Mouse (Mus musculus): Measurements from ENCODE around the gene Siva1. TPM values are rescaled to one million over a fixed set of nuclear protein-coding genes. Genes with fewer than 3 reads are reported as not detected.

The Siva1 gene
- polyA plus RNA-seq, 1 experiment from 2014 or later = 230 TPM

GRCm38 (mm10) chr12:112628928-112629721, 15.4 kb upstream of the Siva1 start:
- Histone ChIP-seq H3K9me3 (ENCODE audit: control insufficient read depth, low read length) (no peaks in the 10 kb centered on the region), H3K27ac (ENCODE audit: low read depth, low read length) (no peak overlapping the region), H3K36me3 (ENCODE audit: control insufficient read depth, insufficient read depth, low read length) (no peaks in the 10 kb centered on the region), H3K27me3 (ENCODE audit: control insufficient read depth, insufficient read depth, low read length) (no peaks in the 10 kb centered on the region), H3K4me2 (peak overlapping the region; percentile 23; the same call in 1 of the 2 replicates), H3K4me1 (ENCODE audit: control insufficient read depth, insufficient read depth, low read length) (0 out of 2 replicates have a peak, but pooled peaks cover 5% of the 10 kb centered on the region), H3K4me3 (ENCODE audit: low read depth, low read length) (no peak overlapping the region), H3K9ac (ENCODE audit: low read length) (no peak overlapping the region)
- WGBS = 41% methylated on average over 19 of the region's 19 CpGs
- peak; percentile 81 for ATAC-seq (ENCODE audit: low FRiP score)
- DNase-seq (ENCODE audit: low spot score, missing footprints) = peak; percentile 93

GRCm38 (mm10) chr12:112630029-112630428, 14.4 kb upstream of the Siva1 start:
- Histone ChIP-seq H3K9ac (ENCODE audit: low read length) (no peak overlapping the region), H3K27ac (ENCODE audit: low read depth, low read length) (no peak overlapping the region), H3K4me2 (no peak overlapping the region), H3K4me1 (ENCODE audit: control insufficient read depth, insufficient read depth, low read length) (0 out of 2 replicates have a peak, but pooled peaks cover 5% of the 10 kb centered on the region), H3K9me3 (ENCODE audit: control insufficient read depth, low read length) (no peaks in the 10 kb centered on the region), H3K36me3 (ENCODE audit: control insufficient read depth, insufficient read depth, low read length) (no peaks in the 10 kb centered on the region), H3K4me3 (ENCODE audit: low read depth, low read length) (no peak overlapping the region), H3K27me3 (ENCODE audit: control insufficient read depth, insufficient read depth, low read length) (no peaks in the 10 kb centered on the region)
- WGBS = 95% methylated on average over 12 of the region's 12 CpGs
- DNase-seq (ENCODE audit: low spot score, missing footprints) = no peak
- no peak for ATAC-seq (ENCODE audit: low FRiP score)

GRCm38 (mm10) chr12:112630796-112631195, 13.7 kb upstream of the Siva1 start:
- Histone ChIP-seq H3K36me3 (ENCODE audit: control insufficient read depth, insufficient read depth, low read length) (no peaks in the 10 kb centered on the region), H3K27me3 (ENCODE audit: control insufficient read depth, insufficient read depth, low read length) (no peaks in the 10 kb centered on the region), H3K4me1 (ENCODE audit: control insufficient read depth, insufficient read depth, low read length) (0 out of 2 replicates have a peak, but pooled peaks cover 5% of the 10 kb centered on the region), H3K9me3 (ENCODE audit: control insufficient read depth, low read length) (no peaks in the 10 kb centered on the region), H3K4me3 (ENCODE audit: low read depth, low read length) (no peak overlapping the region), H3K9ac (ENCODE audit: low read length) (no peak overlapping the region), H3K27ac (ENCODE audit: low read depth, low read length) (no peak overlapping the region), H3K4me2 (no peak overlapping the region)
- 79% methylated on average over 5 of the region's 5 CpGs for WGBS
- no peak for ATAC-seq (ENCODE audit: low FRiP score)
- DNase-seq (ENCODE audit: low spot score, missing footprints) = no peak

GRCm38 (mm10) chr12:112631472-112631871, 13.0 kb upstream of the Siva1 start:
- Histone ChIP-seq H3K27ac (ENCODE audit: low read depth, low read length) (no peak overlapping the region), H3K27me3 (ENCODE audit: control insufficient read depth, insufficient read depth, low read length) (no peaks in the 10 kb centered on the region), H3K9me3 (ENCODE audit: control insufficient read depth, low read length) (no peaks in the 10 kb centered on the region), H3K4me2 (no peak overlapping the region), H3K4me3 (ENCODE audit: low read depth, low read length) (no peak overlapping the region), H3K36me3 (ENCODE audit: control insufficient read depth, insufficient read depth, low read length) (no peaks in the 10 kb centered on the region), H3K4me1 (ENCODE audit: control insufficient read depth, insufficient read depth, low read length) (0 out of 2 replicates have a peak, but pooled peaks cover 5% of the 10 kb centered on the region), H3K9ac (ENCODE audit: low read length) (no peak overlapping the region)
- ATAC-seq (ENCODE audit: low FRiP score) (no peak), DNase-seq (ENCODE audit: low spot score, missing footprints) (no peak)
- 57% methylated on average over 1 of the region's 1 CpGs for WGBS

GRCm38 (mm10) chr12:112632084-112632777, 12.2 kb upstream of the Siva1 start:
- H3K4me3 ChIP-seq (ENCODE audit: low read depth, low read length) = no peak overlapping the region
- WGBS = 76% methylated on average over 11 of the region's 11 CpGs
- no peak overlapping the region for H3K9ac ChIP-seq (ENCODE audit: low read length)
- ATAC-seq (ENCODE audit: low FRiP score) = no peak
- H3K36me3 ChIP-seq (ENCODE audit: control insufficient read depth, insufficient read depth, low read length) = no peaks in the 10 kb centered on the region
- 0 out of 2 replicates have a peak, but pooled peaks cover 5% of the 10 kb centered on the region for H3K4me1 ChIP-seq (ENCODE audit: control insufficient read depth, insufficient read depth, low read length)
- no peaks in the 10 kb centered on the region for H3K27me3 ChIP-seq (ENCODE audit: control insufficient read depth, insufficient read depth, low read length)
- no peak overlapping the region for H3K4me2 ChIP-seq
- no peaks in the 10 kb centered on the region for H3K9me3 ChIP-seq (ENCODE audit: control insufficient read depth, low read length)
- H3K27ac ChIP-seq (ENCODE audit: low read depth, low read length) = no peak overlapping the region
- DNase-seq (ENCODE audit: low spot score, missing footprints) = no peak

- WGBS = 91% methylated on average over 5 of the region's 5 CpGs
These were observed 11.6 kb upstream of the Siva1 start for GRCm38 (mm10) chr12:112632907-112633306.

GRCm38 (mm10) chr12:112633686-112634085, 10.8 kb upstream of the Siva1 start:
- no peak overlapping the region for H3K9ac ChIP-seq (ENCODE audit: low read length)
- 0 out of 2 replicates have a peak, but pooled peaks cover 5% of the 10 kb centered on the region for H3K4me1 ChIP-seq (ENCODE audit: control insufficient read depth, insufficient read depth, low read length)
- H3K4me3 ChIP-seq (ENCODE audit: low read depth, low read length) = no peak overlapping the region
- H3K9me3 ChIP-seq (ENCODE audit: control insufficient read depth, low read length) = no peaks in the 10 kb centered on the region
- no peaks in the 10 kb centered on the region for H3K27me3 ChIP-seq (ENCODE audit: control insufficient read depth, insufficient read depth, low read length)
- H3K36me3 ChIP-seq (ENCODE audit: control insufficient read depth, insufficient read depth, low read length) = no peaks in the 10 kb centered on the region
- no peak overlapping the region for H3K27ac ChIP-seq (ENCODE audit: low read depth, low read length)
- H3K4me2 ChIP-seq = no peak overlapping the region
- 76% methylated on average over 9 of the region's 9 CpGs for WGBS
- DNase-seq (ENCODE audit: low spot score, missing footprints) (no peak), ATAC-seq (ENCODE audit: low FRiP score) (no peak)

More at GRCm38 (mm10) chr12:112632907-112633306, 11.6 kb upstream of the Siva1 start:
- Histone ChIP-seq H3K9ac (ENCODE audit: low read length) (no peak overlapping the region), H3K27me3 (ENCODE audit: control insufficient read depth, insufficient read depth, low read length) (no peaks in the 10 kb centered on the region), H3K4me1 (ENCODE audit: control insufficient read depth, insufficient read depth, low read length) (0 out of 2 replicates have a peak, but pooled peaks cover 5% of the 10 kb centered on the region), H3K4me3 (ENCODE audit: low read depth, low read length) (no peak overlapping the region), H3K9me3 (ENCODE audit: control insufficient read depth, low read length) (no peaks in the 10 kb centered on the region), H3K36me3 (ENCODE audit: control insufficient read depth, insufficient read depth, low read length) (no peaks in the 10 kb centered on the region), H3K4me2 (no peak overlapping the region), H3K27ac (ENCODE audit: low read depth, low read length) (no peak overlapping the region)
- DNase-seq (ENCODE audit: low spot score, missing footprints) (no peak), ATAC-seq (ENCODE audit: low FRiP score) (no peak)

GRCm38 (mm10) chr12:112639526-112639925, 5.0 kb upstream of the Siva1 start:
- DNase-seq (ENCODE audit: low spot score, missing footprints) (no peak), ATAC-seq (ENCODE audit: low FRiP score) (no peak)
- Histone ChIP-seq H3K27ac (ENCODE audit: low read depth, low read length) (no peak overlapping the region), H3K4me2 (no peak overlapping the region), H3K9ac (ENCODE audit: low read length) (no peak overlapping the region), H3K4me1 (ENCODE audit: control insufficient read depth, insufficient read depth, low read length) (peaks cover 5% of the 10 kb centered on the region; the same call in 1 of the 2 replicates), H3K27me3 (ENCODE audit: control insufficient read depth, insufficient read depth, low read length) (no peaks in the 10 kb centered on the region), H3K9me3 (ENCODE audit: control insufficient read depth, low read length) (no peaks in the 10 kb centered on the region), H3K4me3 (ENCODE audit: low read depth, low read length) (no peak overlapping the region), H3K36me3 (ENCODE audit: control insufficient read depth, insufficient read depth, low read length) (no peaks in the 10 kb centered on the region)
- WGBS = 90% methylated on average over 10 of the region's 10 CpGs

GRCm38 (mm10) chr12:112643126-112643525, 1.4 kb upstream of the Siva1 start:
- H3K4me2 ChIP-seq = no peak overlapping the region
- no peak for ATAC-seq (ENCODE audit: low FRiP score)
- 93% methylated on average over 6 of the region's 6 CpGs for WGBS

More at GRCm38 (mm10) chr12:112643126-112643525, 1.4 kb upstream of the Siva1 start:
- H3K4me1 ChIP-seq (ENCODE audit: control insufficient read depth, insufficient read depth, low read length) = peaks cover 18% of the 10 kb centered on the region
- H3K9me3 ChIP-seq (ENCODE audit: control insufficient read depth, low read length) = no peaks in the 10 kb centered on the region
- H3K27ac ChIP-seq (ENCODE audit: low read depth, low read length) = no peak overlapping the region
- DNase-seq (ENCODE audit: low spot score, missing footprints) = no peak
- H3K4me3 ChIP-seq (ENCODE audit: low read depth, low read length) = no peak overlapping the region
- no peaks in the 10 kb centered on the region for H3K27me3 ChIP-seq (ENCODE audit: control insufficient read depth, insufficient read depth, low read length)
- no peak overlapping the region for H3K9ac ChIP-seq (ENCODE audit: low read length)
- peaks cover under 1% of the 10 kb centered on the region; the same call in 1 of the 2 replicates for H3K36me3 ChIP-seq (ENCODE audit: control insufficient read depth, insufficient read depth, low read length)
